Mouse (Mus musculus) midbrain, embryonic 16.5 days (tissue): ENCODE data around the gene Dst. TPM values are rescaled to one million over a fixed set of nuclear protein-coding genes. Genes with fewer than 3 reads are reported as not detected.

Experiments
- ATAC-seq: fragments of 200-750 bp; cut with Nextera tagmentation; 2 replicates; pipeline ENCODE4 v1.8.0; 2017; ENCODE audit warnings: moderate TSS enrichment
- H3K27ac ChIP-seq: fragments of 300-500 bp; sonication (generic); 2 replicates; pipeline ENCODE4 v1.5.1; 2014; ENCODE audit warnings: mild to moderate bottlenecking, low read length, mixed read lengths
- H3K27me3 ChIP-seq: fragments of 300-500 bp; sonication (generic); 2 replicates; pipeline ENCODE4 v1.6.1; 2014; ENCODE audit warnings: low read depth, low read length, mixed read lengths; ENCODE audit not compliant: control insufficient read depth, insufficient read depth
- H3K36me3 ChIP-seq: fragments of 300-500 bp; sonication (generic); 2 replicates; pipeline ENCODE4 v1.6.1; 2014; ENCODE audit warnings: mild to moderate bottlenecking, low read length, moderate library complexity, mixed read lengths; ENCODE audit not compliant: control insufficient read depth, insufficient read depth
- H3K4me1 ChIP-seq: fragments of 300-500 bp; sonication (generic); 2 replicates; pipeline ENCODE4 v1.6.1; 2014; ENCODE audit warnings: mild to moderate bottlenecking, low read length, mixed read lengths; ENCODE audit not compliant: control insufficient read depth, insufficient read depth
- H3K4me2 ChIP-seq: fragments of 300-500 bp; sonication (generic); 2 replicates; pipeline ENCODE4 v1.6.1; 2014; ENCODE audit warnings: mild to moderate bottlenecking, low read length, mixed read lengths
- H3K4me3 ChIP-seq: fragments of 300-500 bp; sonication (generic); 2 replicates; pipeline ENCODE4 v1.5.1; 2014; ENCODE audit warnings: low read depth, mild to moderate bottlenecking, low read length, moderate library complexity, mixed read lengths
- H3K9ac ChIP-seq: fragments of 300-500 bp; sonication (generic); 2 replicates; pipeline ENCODE4 v1.6.1; 2014; ENCODE audit warnings: low read depth, low read length, mixed read lengths
- H3K9me3 ChIP-seq: fragments of 300-500 bp; sonication (generic); replicated peaks from 2 replicates; pipeline ENCODE4 v1.6.1; 2014; ENCODE audit warnings: mild to moderate bottlenecking, low read length, mixed read lengths; ENCODE audit not compliant: control insufficient read depth, poor library complexity, severe bottlenecking
- WGBS: fragments of 180-500 bp; shearing (Covaris S2); extraction: QIAGEN DNeasy Blood & Tissue Kit; methylation state at CpG from one replicate; pipeline ENCODE4 v1.1.7; 2014; 5-methylcytosine and 5-hydroxymethylcytosine counted together
- microRNA-seq: library from miRNA; unstranded; fragments of <30 nt; microRNA quantifications from one replicate; pipeline ENCODE4, GENCODE M21; 2017
- polyA plus RNA-seq: library from polyadenylated mRNA; unstranded; fragments of >200 nt; fragmentation: Nextera tagmentation; extraction: Ambion mirVana; gene quantifications from 2 replicates; pipeline ENCODE4 v1.2.1, GENCODE M21; 2015

Gene Dst
- polyA plus RNA-seq, 1 experiment from 2014 or later: 36.1 TPM

DNA sequence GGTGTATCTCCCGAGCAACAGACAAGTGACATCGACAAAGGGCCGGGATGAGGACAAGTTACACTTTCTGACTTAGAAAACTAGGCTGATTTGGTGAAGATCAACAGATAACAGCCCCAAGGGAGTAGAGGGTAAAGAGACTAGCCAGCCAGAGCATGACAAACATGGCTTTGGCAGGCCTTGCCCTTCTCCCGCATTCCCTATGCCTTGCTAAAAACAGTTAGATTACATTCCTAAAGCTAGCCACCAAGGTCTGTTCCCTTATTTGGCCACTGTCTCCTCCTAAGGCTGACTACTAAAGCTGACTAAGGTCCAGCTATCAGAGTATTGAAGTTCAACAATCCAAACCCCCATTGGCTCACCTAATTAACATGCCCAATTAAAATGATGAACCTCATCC is 404.8 kb downstream of the Dst start:
- H3K4me3 ChIP-seq: no peak overlapping the region
- no peak overlapping the region for H3K27ac ChIP-seq
- ATAC-seq: no peak
- no peaks in the 10 kb centered on the region for H3K9me3 ChIP-seq
- WGBS: 88% methylated on average over 4 of the region's 4 CpGs
- H3K36me3 ChIP-seq: peaks cover 9% of the 10 kb centered on the region; the same call in 1 of the 2 replicates
- H3K4me2 ChIP-seq: no peak overlapping the region
- H3K4me1 ChIP-seq: no peaks in the 10 kb centered on the region
- H3K9ac ChIP-seq: no peak overlapping the region
- no peaks in the 10 kb centered on the region for H3K27me3 ChIP-seq

DNA sequence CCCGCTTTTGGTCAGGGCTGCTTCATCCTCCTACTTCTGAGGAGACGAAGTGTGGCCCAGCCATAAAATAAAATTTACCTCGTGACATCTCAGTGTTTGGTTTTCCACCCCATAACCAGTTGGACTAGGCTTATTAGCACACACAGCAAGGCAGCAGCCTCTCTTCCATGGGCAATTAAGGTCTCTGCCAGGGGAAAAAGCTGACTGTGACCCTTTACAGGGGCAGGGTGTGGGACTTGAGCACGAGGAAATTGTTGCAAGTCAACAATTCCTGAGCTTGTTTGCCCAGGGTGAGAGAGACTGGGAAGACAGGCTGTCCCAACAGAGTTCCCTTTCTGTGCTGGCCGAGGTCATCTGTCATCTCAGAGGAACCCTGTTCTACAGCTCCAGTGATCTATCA is 407.4 kb downstream of the Dst start:
- H3K4me3 ChIP-seq: no peak overlapping the region
- H3K27ac ChIP-seq: no peak overlapping the region
- H3K36me3 ChIP-seq: no peaks in the 10 kb centered on the region
- 82% methylated on average over 5 of the region's 5 CpGs for WGBS
- no peak overlapping the region for H3K9ac ChIP-seq
- no peaks in the 10 kb centered on the region for H3K4me1 ChIP-seq
- H3K9me3 ChIP-seq: no peaks in the 10 kb centered on the region
- no peaks in the 10 kb centered on the region for H3K27me3 ChIP-seq
- H3K4me2 ChIP-seq: no peak overlapping the region
- ATAC-seq: no peak

DNA sequence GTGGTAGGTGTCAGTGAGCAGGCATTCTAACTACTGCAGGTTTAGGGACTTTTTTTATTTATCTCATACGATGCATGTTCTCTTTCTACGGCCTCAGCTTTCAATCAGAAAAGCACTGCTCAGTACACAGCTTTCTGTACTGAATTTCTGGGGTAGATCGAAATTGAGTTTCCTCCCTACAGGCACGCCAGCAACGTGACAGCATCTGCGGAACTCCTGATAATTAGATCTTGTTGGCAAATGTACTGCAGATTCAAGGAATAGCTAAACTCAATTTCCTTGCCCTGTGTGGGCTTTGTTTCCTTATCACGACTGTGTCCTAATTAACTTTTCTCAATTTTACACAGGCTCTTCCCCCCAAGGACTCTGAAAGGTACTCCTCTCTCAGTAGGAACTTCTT is 416.2 kb downstream of the Dst start:
- Histone ChIP-seq H3K27me3 (no peaks in the 10 kb centered on the region), H3K4me2 (no peak overlapping the region), H3K9ac (no peak overlapping the region), H3K36me3 (no peaks in the 10 kb centered on the region), H3K4me3 (no peak overlapping the region), H3K9me3 (no peaks in the 10 kb centered on the region), H3K4me1 (no peaks in the 10 kb centered on the region), H3K27ac (no peak overlapping the region)
- WGBS: 70% methylated on average over 7 of the region's 7 CpGs
- no peak for ATAC-seq

DNA sequence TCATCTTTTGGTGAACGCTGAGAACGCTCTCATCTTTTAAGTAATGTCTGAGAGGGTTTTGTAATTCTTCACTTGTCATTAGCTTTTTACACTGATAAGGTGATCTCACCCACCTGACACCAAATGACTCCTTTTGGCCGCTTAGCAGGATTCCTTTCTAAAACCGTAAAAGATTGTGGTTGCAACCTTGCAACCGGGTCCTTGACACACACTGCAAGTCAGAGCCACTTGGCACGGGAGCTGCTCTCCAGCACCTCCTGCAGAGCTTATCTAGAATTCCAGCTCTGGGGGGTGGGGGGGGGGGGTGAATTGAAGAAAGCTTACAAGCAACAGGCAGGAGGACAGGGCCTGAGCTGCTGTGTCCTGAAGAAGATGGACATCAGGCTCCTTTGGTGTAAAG is 420.6 kb downstream of the Dst start:
- no peak overlapping the region for H3K9ac ChIP-seq
- H3K27me3 ChIP-seq: no peaks in the 10 kb centered on the region
- no peak for ATAC-seq
- H3K4me3 ChIP-seq: no peak overlapping the region
- no peaks in the 10 kb centered on the region for H3K36me3 ChIP-seq
- H3K27ac ChIP-seq: no peak overlapping the region
- H3K9me3 ChIP-seq: no peaks in the 10 kb centered on the region
- no peak overlapping the region for H3K4me2 ChIP-seq
- H3K4me1 ChIP-seq: no peaks in the 10 kb centered on the region
- 82% methylated on average over 6 of the region's 6 CpGs for WGBS

DNA sequence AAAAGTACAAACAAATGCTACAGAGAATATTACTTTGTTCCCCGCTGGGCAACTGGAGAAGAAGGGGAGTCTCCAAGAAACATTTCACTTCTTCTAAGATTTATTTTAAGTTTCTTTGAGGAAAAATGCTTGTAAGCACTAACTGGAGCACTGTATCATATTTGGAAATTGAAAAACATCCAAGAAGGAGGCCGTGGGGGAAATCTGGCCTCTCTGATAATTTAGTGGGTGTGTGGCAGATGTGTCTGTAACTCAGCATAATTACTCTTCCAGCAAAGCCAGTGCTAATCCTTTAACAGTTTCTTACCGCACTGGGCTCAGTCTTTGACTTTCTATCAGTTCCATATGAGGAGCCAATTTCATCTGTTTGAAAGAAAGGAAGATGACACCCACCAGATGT is 423.7 kb downstream of the Dst start:
- ATAC-seq: no peak
- Histone ChIP-seq H3K4me2 (no peak overlapping the region), H3K4me1 (no peaks in the 10 kb centered on the region), H3K9me3 (no peaks in the 10 kb centered on the region), H3K4me3 (no peak overlapping the region), H3K27me3 (no peaks in the 10 kb centered on the region), H3K27ac (no peak overlapping the region), H3K36me3 (no peaks in the 10 kb centered on the region), H3K9ac (no peak overlapping the region)
- 82% methylated on average over 3 of the region's 3 CpGs for WGBS

Small RNAs within 50 kb of the gene (microRNA-seq; reads per million reads assigned to microRNA genes)
- 0.86 reads per million for gene Mir6896

Other genes starting within 250 kb of the Dst start
- 21.4 and 22.9 TPM in 2 replicates for gene Prim2, start 238.4 kb upstream of the Dst start, polyA plus RNA-seq
- gene Rab23, start 188.3 kb upstream of the Dst start, polyA plus RNA-seq: 33.3 and 35.9 TPM in 2 replicates
- 22.5 and 23.0 TPM in 2 replicates for gene Bag2, start 150.4 kb upstream of the Dst start, polyA plus RNA-seq
- gene Zfp451, start 93.6 kb upstream of the Dst start, polyA plus RNA-seq: 44.2 and 51.2 TPM in 2 replicates
- 58.9 and 76.0 TPM in 2 replicates for gene Bend6, start 409 bp upstream of the Dst start, polyA plus RNA-seq